Mouse (Mus musculus) forebrain, postnatal 0 days (tissue): ENCODE data around the gene Git1. TPM values are rescaled to one million over a fixed set of nuclear protein-coding genes. Genes with fewer than 3 reads are reported as not detected.

ENCODE experiments used
- ATAC-seq: fragments of 200-750 bp; cut with Nextera tagmentation; 2 replicates; pipeline ENCODE4 v1.8.0; 2017; ENCODE audit warnings: mild to moderate bottlenecking, moderate library complexity
- DNase-seq: peaks from one replicate; pipeline ENCODE4 v3.0.0-alpha.2; 2015
- H3K27ac ChIP-seq: fragments of 300-500 bp; sonication (generic); 2 replicates; pipeline ENCODE4 v1.5.1; 2014; ENCODE audit warnings: low read depth, mild to moderate bottlenecking, antibody characterized with exemption, low read length, moderate library complexity, mixed read lengths
- H3K27me3 ChIP-seq: fragments of 300-500 bp; sonication (generic); 2 replicates; pipeline ENCODE4 v1.6.1; 2014; ENCODE audit warnings: mild to moderate bottlenecking, low read length, mixed read lengths; ENCODE audit not compliant: insufficient read depth
- H3K36me3 ChIP-seq: fragments of 300-500 bp; sonication (generic); 2 replicates; pipeline ENCODE4 v1.6.1; 2014; ENCODE audit warnings: mild to moderate bottlenecking, moderate library complexity; ENCODE audit not compliant: insufficient read depth
- H3K4me1 ChIP-seq: fragments of 300-500 bp; sonication (generic); 2 replicates; pipeline ENCODE4 v1.6.1; 2014; ENCODE audit warnings: antibody characterized with exemption; ENCODE audit not compliant: insufficient read depth
- H3K4me2 ChIP-seq: fragments of 300-500 bp; sonication (generic); 2 replicates; pipeline ENCODE4 v1.6.1; 2014; ENCODE audit warnings: low read depth, mild to moderate bottlenecking, moderate library complexity
- H3K4me3 ChIP-seq: fragments of 300-500 bp; sonication (generic); 2 replicates; pipeline ENCODE4 v1.5.1; 2014; ENCODE audit warnings: low read depth, low read length, mixed read lengths
- H3K9ac ChIP-seq: fragments of 300-500 bp; sonication (generic); 2 replicates; pipeline ENCODE4 v1.6.1; 2014; ENCODE audit warnings: mild to moderate bottlenecking
- H3K9me3 ChIP-seq: fragments of 300-500 bp; sonication (generic); 2 replicates; pipeline ENCODE4 v1.6.1; 2016; ENCODE audit warnings: low read length
- CTCF ChIP-seq: sonication (generic); IDR thresholded peaks from 2 replicates; pipeline ENCODE4 v1.5.1; 2016; ENCODE audit warnings: antibody characterized with exemption, control low read depth, low read depth
- WGBS: fragments of 180-500 bp; shearing (Covaris S2); extraction: QIAGEN DNeasy Blood & Tissue Kit; methylation state at CpG from one replicate; pipeline ENCODE4 v1.1.7; 2014; 5-methylcytosine and 5-hydroxymethylcytosine counted together
- polyA plus RNA-seq: library from polyadenylated mRNA; unstranded; fragments of >200 nt; fragmentation: Nextera tagmentation; extraction: Ambion mirVana; gene quantifications from 2 replicates; pipeline ENCODE4 v1.2.1, GENCODE M21; 2015
- total RNA-seq: library from RNA; depleted of rRNA; stranded (reverse); fragments of >200 nt; gene quantifications from 2 replicates; pipeline ENCODE4 v1.2.3, GENCODE M21; 2014

The Git1 gene
- total and polyA plus RNA-seq, 2 experiments from 2014 or later: 22.1 to 126 TPM

DNA sequence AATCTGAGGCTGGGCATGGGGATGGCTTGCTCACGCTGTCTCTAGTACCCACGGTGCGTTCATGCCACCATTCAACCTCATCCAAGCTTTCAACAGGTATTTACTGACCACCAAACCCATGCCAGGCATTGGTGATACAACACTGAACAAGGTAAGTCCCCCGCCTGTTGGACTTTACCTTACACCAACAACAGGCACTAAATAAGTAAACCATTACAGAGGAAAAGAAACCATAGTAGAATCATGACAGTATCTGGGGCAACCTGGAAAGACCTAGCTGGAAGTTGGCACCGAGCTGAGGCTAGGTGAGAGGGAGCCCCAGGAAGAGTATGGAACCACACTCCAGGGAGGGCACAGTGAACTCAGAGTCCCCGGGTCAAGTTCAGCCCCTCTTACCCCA lies 16.5 kb upstream of the Git1 start:
- DNase-seq (no peak), ATAC-seq (no peak)
- 93% methylated on average over 6 of the region's 6 CpGs for WGBS
- no peak for TF ChIP-seq CTCF
- no peak overlapping the region for H3K4me2 ChIP-seq
- no peaks in the 10 kb centered on the region for H3K27me3 ChIP-seq
- H3K9me3 ChIP-seq: no peaks in the 10 kb centered on the region
- peaks cover 37% of the 10 kb centered on the region for H3K36me3 ChIP-seq
- no peak overlapping the region for H3K4me3 ChIP-seq
- H3K27ac ChIP-seq: no peak overlapping the region
- H3K9ac ChIP-seq: no peak overlapping the region
- H3K4me1 ChIP-seq: no peaks in the 10 kb centered on the region

DNA sequence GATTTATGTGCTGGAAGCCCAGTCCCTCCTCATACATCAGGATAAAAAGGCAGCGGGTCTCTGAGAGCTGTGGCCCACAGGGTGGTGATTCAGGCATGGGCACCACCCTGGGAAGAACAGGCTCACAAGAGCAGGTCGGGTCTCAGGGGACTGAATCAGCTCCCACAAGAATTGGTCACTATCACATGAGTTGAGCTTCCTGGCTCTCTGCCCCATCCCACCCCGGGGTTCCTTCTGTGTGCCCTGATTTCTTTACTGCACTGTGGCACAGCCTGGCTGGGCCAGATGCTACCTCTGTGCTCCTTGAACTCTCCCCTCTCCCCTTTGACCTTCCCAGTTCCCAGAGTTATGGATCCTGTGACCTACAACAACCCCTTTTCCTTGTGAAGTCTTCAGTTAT lies 10.3 kb upstream of the Git1 start:
- no peak for TF ChIP-seq CTCF
- DNase-seq: no peak
- Histone ChIP-seq H3K27ac (no peak overlapping the region), H3K36me3 (no peaks in the 10 kb centered on the region), H3K4me1 (peaks cover 28% of the 10 kb centered on the region), H3K9me3 (no peaks in the 10 kb centered on the region), H3K4me3 (no peak overlapping the region), H3K9ac (no peak overlapping the region), H3K4me2 (no peak overlapping the region), H3K27me3 (no peaks in the 10 kb centered on the region)
- WGBS: 74% methylated on average over 3 of the region's 3 CpGs
- no peak for ATAC-seq

DNA sequence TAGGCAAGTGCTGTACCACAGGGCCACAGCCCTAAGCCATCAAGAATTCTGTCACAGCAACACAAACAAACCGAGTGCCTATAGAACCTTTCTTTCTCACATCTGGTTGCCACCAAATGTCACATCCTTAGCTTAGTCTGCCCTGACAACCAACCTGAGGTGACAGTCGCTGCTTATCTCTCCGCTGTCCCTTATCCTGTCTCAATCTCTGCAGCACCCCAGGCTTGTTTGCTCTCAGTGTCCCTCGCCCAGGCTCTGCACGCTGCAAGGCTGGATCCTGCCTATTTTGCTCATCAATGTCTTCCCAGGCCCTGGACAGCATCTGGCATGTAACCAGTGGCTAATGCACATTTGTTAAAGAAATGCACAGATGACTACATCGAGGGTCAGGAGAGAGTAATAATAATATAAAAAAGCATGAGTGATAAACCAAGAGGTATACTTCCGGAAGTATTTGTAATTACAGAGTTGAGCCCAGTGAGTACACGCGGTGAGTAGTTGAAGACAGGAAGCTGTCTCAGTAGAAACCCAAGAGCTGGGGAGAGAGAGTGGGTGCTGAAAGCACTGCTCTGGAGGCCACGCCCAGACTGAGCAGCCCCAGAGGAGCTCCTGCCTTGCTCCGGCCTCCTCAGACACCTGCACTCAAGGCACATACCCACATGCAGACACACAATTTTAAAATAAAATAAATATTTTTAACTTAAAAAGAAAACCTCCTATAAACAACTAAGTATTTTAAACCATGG lies 9.7 kb upstream of the Git1 start:
- Histone ChIP-seq H3K4me2 (no peak overlapping the region), H3K36me3 (no peaks in the 10 kb centered on the region), H3K9me3 (no peaks in the 10 kb centered on the region), H3K27ac (no peak overlapping the region), H3K9ac (no peak overlapping the region), H3K27me3 (no peaks in the 10 kb centered on the region), H3K4me1 (peaks cover 34% of the 10 kb centered on the region), H3K4me3 (no peak overlapping the region)
- 78% methylated on average over 11 of the region's 11 CpGs for WGBS
- ATAC-seq (no peak), DNase-seq (no peak)
- TF ChIP-seq CTCF: no peak

DNA sequence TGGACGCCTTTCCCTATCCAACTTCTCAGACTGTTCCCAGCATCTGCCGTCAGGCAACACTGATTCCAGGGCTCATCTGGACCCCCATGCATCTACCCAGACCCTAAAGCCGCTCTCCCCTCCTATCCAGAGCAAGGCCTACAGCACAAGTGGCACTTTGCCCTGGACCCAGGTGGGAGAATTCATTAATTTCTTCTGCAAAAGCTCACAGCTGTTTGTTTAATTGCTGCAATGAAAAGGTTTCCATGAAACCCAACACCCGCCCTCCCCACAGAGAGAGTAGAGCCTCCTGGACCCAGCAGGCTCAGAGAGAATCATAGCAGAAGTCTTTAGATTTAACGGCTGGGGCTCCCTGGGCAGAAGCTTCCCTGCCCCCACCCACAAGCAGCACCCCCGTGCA lies 8.1 kb upstream of the Git1 start:
- Histone ChIP-seq H3K4me3 (no peak overlapping the region), H3K4me2 (peak overlapping the region; percentile 26; the same call in 1 of the 2 replicates), H3K4me1 (peaks cover 35% of the 10 kb centered on the region), H3K36me3 (no peaks in the 10 kb centered on the region), H3K27ac (no peak overlapping the region; the same call in 1 of the 2 replicates), H3K27me3 (no peaks in the 10 kb centered on the region), H3K9me3 (no peaks in the 10 kb centered on the region), H3K9ac (no peak overlapping the region)
- no peak for ATAC-seq
- WGBS: 33% methylated on average over 6 of the region's 6 CpGs
- TF ChIP-seq CTCF: no peak
- no peak for DNase-seq

DNA sequence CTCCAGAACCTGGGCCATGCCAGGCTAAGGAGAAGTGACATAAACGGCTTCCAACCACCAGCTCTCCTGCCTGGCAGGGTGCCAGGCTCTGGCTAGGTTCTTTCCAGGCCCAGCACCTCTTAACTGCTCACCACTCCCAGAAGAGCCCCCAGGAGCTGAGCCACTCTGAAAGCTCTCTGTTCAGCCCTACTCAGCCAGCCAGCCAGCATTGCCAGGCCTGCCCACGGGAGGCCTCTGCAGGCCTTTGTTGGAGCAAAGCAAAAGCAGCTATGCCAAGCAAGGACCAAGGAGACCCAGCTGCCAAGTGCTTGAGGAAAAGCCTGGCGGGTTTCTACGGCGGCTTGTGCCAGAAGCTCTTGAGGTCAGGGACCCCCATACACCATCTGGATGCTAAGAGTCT lies 6.6 kb upstream of the Git1 start:
- Histone ChIP-seq H3K36me3 (no peaks in the 10 kb centered on the region), H3K27ac (peak overlapping the region; percentile 58), H3K27me3 (no peaks in the 10 kb centered on the region), H3K9me3 (no peaks in the 10 kb centered on the region), H3K4me1 (peaks cover 42% of the 10 kb centered on the region), H3K9ac (0 out of 2 replicates have a peak overlapping the region, but pooled peaks have one; percentile 22), H3K4me2 (peak overlapping the region; percentile 95), H3K4me3 (0 out of 2 replicates have a peak overlapping the region, but pooled peaks have one; percentile 97)
- 15% methylated on average over 5 of the region's 5 CpGs for WGBS
- TF ChIP-seq CTCF: peak; percentile 27
- DNase-seq (peak; percentile 76), ATAC-seq (peak; percentile 10; the same call in 1 of the 2 replicates)

DNA sequence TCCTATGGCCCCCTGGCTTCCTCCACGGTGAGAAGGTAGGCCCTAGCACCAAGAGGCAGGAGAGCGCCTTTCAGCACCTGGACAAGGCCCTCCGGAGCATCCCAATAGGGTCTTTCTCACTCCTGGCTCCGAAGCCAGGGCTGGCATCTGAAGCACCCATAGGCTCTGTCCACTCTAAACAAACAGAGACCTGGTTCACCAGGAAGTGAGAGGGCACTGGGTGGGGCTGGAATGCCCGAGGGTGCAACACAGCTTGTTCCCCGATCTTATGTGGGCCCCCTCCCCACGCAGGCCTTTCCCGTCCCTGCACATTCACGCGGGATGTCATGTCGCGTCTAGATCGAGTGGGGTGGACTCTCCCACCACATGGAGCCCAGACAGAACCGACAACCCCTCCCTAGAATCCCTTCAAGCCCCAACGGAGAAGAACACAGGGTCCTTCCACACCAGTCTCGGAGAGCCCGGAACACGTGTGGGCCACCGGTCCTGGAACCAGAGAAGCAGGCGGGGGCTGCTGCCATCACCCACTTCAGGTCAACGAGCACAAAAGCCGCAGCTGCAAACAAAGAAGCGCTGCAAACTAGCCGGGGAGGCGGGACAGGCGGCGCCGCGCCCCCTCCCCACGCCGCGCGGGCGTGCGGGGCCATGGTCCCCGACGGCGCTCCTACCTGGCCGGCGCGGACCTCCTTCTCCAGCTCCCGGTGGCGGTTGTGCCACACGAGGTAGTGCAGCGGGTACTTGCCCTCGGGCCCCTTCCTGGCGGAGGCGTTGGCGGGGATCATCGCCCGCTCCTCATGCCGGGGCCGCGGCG lies 4.4 kb upstream of the Git1 start:
- ATAC-seq: peak; percentile 4; the same call in 1 of the 2 replicates
- Histone ChIP-seq H3K9me3 (no peaks in the 10 kb centered on the region), H3K27me3 (no peaks in the 10 kb centered on the region), H3K27ac (peak overlapping the region; percentile 96), H3K36me3 (no peaks in the 10 kb centered on the region), H3K4me3 (peak overlapping the region; percentile 97), H3K9ac (peak overlapping the region; percentile 98), H3K4me1 (peaks cover 42% of the 10 kb centered on the region), H3K4me2 (peak overlapping the region; percentile 95)
- peak; percentile 76 for DNase-seq
- TF ChIP-seq CTCF: 0 out of 2 replicates have a peak, but pooled peaks have one; percentile 3
- 4% methylated on average over 47 of the region's 55 CpGs for WGBS
